ENCODE assay signal across 11 mouse cellular contexts in the genomic region with DNA sequence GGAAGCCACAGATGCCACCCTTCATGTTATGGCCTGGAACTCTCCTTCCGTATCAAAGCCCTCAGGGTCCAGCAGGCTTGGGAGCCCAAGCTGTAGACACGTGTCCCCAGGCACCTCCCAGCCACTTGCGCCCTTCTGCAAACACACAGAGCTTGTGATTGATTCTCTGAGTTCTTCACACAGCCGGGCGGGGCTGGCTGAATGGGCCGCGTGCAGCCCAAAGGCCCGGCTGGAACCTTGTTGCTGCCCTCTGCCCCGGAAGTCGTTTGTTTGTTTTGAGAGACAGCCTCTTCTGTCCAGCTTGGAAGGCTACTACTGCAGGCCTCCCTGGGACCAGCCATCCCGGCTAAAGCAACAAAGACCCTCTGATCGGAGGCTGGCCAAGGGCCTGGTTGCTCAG.
DNase-seq lines count a peak whose midpoint lies in the region; ATAC-seq and TF ChIP-seq lines count a peak whose summit lies in the region.
"Had no signal": no experiment of that assay in that cellular context is flagged by ENCODE, and none has a peak within 500 bp of the region (broad histone marks: within the 10 kb centered on the region; RNA-seq: fewer than 3 reads in every experiment).

No protein-coding gene starts in this region.

- no peak for TF ChIP-seq POLR2A in thymus, adult 2 months (IDR thresholded peaks at IDR 0.05; ENCODE audit: control insufficient read depth, extremely low read depth, insufficient read depth, low read length, poor library complexity)

- H3K4me2 ChIP-seq in hindbrain, embryonic 12.5 days (replicated peaks), result 0 out of 2 replicates have a peak overlapping the region, but pooled peaks have one; percentile 4
- H3K4me2 ChIP-seq in stomach, embryonic 15.5 days, result peak overlapping the region; percentile 27; the same call in 1 of the 2 replicates
- H3K4me2 ChIP-seq: embryonic facial prominence, embryonic 13.5 days; midbrain, embryonic 12.5 days had no signal

- peaks cover 57% of the 10 kb centered on the region for H3K4me1 ChIP-seq in thymus, adult 2 months (replicated peaks; ENCODE audit: control insufficient read depth, insufficient read depth, low read length)
- peaks cover 48% of the 10 kb centered on the region for H3K4me1 ChIP-seq in hindbrain, embryonic 12.5 days
- peaks cover 29% of the 10 kb centered on the region for H3K4me1 ChIP-seq in stomach, embryonic 15.5 days

- H3K27ac ChIP-seq in thymus, adult 2 months (ENCODE audit: control insufficient read depth, insufficient read depth, low read length), result peak overlapping the region; percentile 64; the same call in 1 of the 2 replicates
- 0 out of 2 replicates have a peak overlapping the region, but pooled peaks have one; percentile 23 for H3K27ac ChIP-seq in hindbrain, embryonic 12.5 days
- H3K27ac ChIP-seq in stomach, embryonic 15.5 days, result peak overlapping the region; percentile 28; the same call in 1 of the 2 replicates
- H3K27ac ChIP-seq: embryonic facial prominence, embryonic 13.5 days; midbrain, embryonic 12.5 days had no signal

- no peak overlapping the region for H3K4me3 ChIP-seq in thymus, adult 2 months (ENCODE audit: control insufficient read depth, insufficient read depth, low read length)
- H3K4me3 ChIP-seq in hindbrain, embryonic 12.5 days, result no peak overlapping the region
- H3K4me3 ChIP-seq in stomach, embryonic 15.5 days (replicated peaks), result no peak overlapping the region
- H3K4me3 ChIP-seq: embryonic facial prominence, embryonic 13.5 days; midbrain, embryonic 12.5 days had no signal

- H3K9ac ChIP-seq in hindbrain, embryonic 12.5 days, result no peak overlapping the region
- no peak overlapping the region for H3K9ac ChIP-seq in stomach, embryonic 15.5 days
- H3K9ac ChIP-seq: embryonic facial prominence, embryonic 13.5 days; midbrain, embryonic 12.5 days had no signal

- no peak for DNase-seq in thymus, adult 2 months
- DNase-seq in thymus, postnatal 10 days (ENCODE audit: low spot score in 2 of 2), result no peak
- DNase-seq in liver, result peak; percentile 41
- no peak for DNase-seq in frontal cortex, postnatal 36 days (ENCODE audit: low spot score in 2 of 2)
- no peak for DNase-seq in frontal cortex, adult 2 months (ENCODE audit: extremely low spot score in 1 of 2, low spot score in 1 of 2)
- no peak for DNase-seq in cerebellum, adult 9-10 months

- ATAC-seq in hindbrain, embryonic 12.5 days (ENCODE audit: low FRiP score), result no peak
- peak; percentile 49 for ATAC-seq in stomach, embryonic 15.5 days (ENCODE audit: insufficient read depth, low FRiP score, low read depth)

- no peaks in the 10 kb centered on the region for H3K27me3 ChIP-seq in thymus, adult 2 months (ENCODE audit: control insufficient read depth, insufficient read depth, low read length)
- H3K27me3 ChIP-seq in hindbrain, embryonic 12.5 days, result peaks cover 20% of the 10 kb centered on the region
- H3K27me3 ChIP-seq in stomach, embryonic 15.5 days (replicated peaks), result 0 out of 2 replicates have a peak, but pooled peaks cover 2% of the 10 kb centered on the region

- H3K9me3 ChIP-seq in hindbrain, embryonic 12.5 days (replicated peaks), result no peaks in the 10 kb centered on the region
- H3K9me3 ChIP-seq in stomach, embryonic 15.5 days, result no peaks in the 10 kb centered on the region
- H3K9me3 ChIP-seq: embryonic facial prominence, embryonic 13.5 days; midbrain, embryonic 12.5 days had no signal

- H3K36me3 ChIP-seq in thymus, adult 2 months (ENCODE audit: control insufficient read depth, insufficient read depth, low read length), result no peaks in the 10 kb centered on the region
- H3K36me3 ChIP-seq in hindbrain, embryonic 12.5 days, result no peaks in the 10 kb centered on the region
- H3K36me3 ChIP-seq in stomach, embryonic 15.5 days, result no peaks in the 10 kb centered on the region
- H3K36me3 ChIP-seq: embryonic facial prominence, embryonic 13.5 days; G1E; midbrain, embryonic 12.5 days had no signal

- 86% methylated on average over 12 of the region's 12 CpGs for WGBS in thymus, adult 2 months
- WGBS in hindbrain, embryonic 12.5 days, result 12% methylated on average over 12 of the region's 12 CpGs
- 12% methylated on average over 12 of the region's 12 CpGs for WGBS in stomach, embryonic 15.5 days

- no peak for TF ChIP-seq CTCF in thymus, adult 2 months (IDR thresholded peaks at IDR 0.05; ENCODE audit: borderline replicate concordance, control insufficient read depth, extremely low read depth, insufficient read depth, low read length, poor library complexity)
